Mouse (Mus musculus) lung, postnatal 0 days (tissue): ENCODE results near the gene Rabggtb.

Experiments
- CTCF ChIP-seq: IDR thresholded peaks from 2 replicates; pipeline ENCODE4 v1.5.1; 2016; ENCODE audit warnings: antibody characterized with exemption, mild to moderate bottlenecking
- EP300 ChIP-seq: IDR thresholded peaks from 2 replicates; pipeline ENCODE4 v1.6.1; 2016; ENCODE audit warnings: antibody characterized with exemption, mild to moderate bottlenecking, control low read depth

DNA sequence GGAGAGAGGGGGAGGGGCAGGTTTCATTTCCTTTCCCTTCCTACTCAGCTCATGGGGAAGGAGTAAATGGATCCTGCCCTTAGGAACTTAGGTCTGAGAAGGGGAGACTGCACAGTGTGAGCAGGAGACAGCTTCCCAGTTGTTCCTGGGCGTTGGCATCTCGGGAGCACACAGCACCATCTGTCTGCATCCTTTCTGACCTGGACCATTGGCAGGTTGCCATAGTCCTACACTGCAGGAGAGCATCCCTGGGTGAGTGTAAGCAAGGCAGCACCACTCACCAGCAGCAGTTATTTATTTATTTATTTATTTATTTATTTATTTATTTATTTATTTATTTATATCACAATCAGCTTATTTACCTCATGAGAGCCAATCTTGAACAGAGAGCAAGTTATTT is 48.1 kb upstream of the Rabggtb start:
- TF ChIP-seq CTCF, result no peak
- no peak for TF ChIP-seq EP300
